Mouse (Mus musculus) testis, adult 2 months (tissue): ENCODE measurements around the gene Dlg5.

Experiments
- CTCF ChIP-seq: fragments of 200-500 bp; IDR thresholded peaks from 2 replicates; pipeline ENCODE4 v1.5.1; 2012; ENCODE audit warnings: low read depth, mild to moderate bottlenecking, inconsistent platforms, low read length, moderate library complexity; ENCODE audit not compliant: control insufficient read depth, insufficient read depth, insufficient replicate concordance
- POLR2A ChIP-seq: fragments of 200-500 bp; IDR thresholded peaks from 2 replicates; pipeline ENCODE4 v1.6.1; 2012; ENCODE audit warnings: low read depth, mild to moderate bottlenecking, inconsistent platforms, low read length, moderate library complexity; ENCODE audit not compliant: control insufficient read depth

DNA sequence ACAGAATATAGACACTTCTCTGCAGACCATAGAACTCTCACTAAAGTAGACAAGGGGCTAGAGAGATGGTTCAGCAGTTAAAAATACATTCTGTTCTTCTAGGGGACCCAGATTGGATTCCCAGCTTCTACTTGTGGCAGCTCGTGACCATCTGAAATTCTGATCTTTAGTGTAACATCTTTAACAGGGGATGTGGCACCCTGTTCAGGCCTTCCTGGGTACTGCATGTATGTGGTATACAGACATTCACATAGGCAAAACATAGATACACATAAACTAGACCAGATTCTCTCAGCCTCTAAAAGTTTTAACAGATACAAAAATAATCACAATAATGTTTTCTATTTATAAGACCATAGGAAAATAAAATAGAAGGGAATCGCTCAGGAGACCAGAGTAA is 120.7 kb downstream of the Dlg5 start:
- TF ChIP-seq CTCF (no peak), POLR2A (no peak)
